Mouse (Mus musculus) midbrain, embryonic 16.5 days (tissue): ENCODE measurements around the gene Gm49393. TPM values are rescaled to one million over a fixed set of nuclear protein-coding genes. Genes with fewer than 3 reads are reported as not detected.

Experiments
- ATAC-seq: fragments of 200-750 bp; cut with Nextera tagmentation; 2 replicates; pipeline ENCODE4 v1.8.0; 2017; ENCODE audit warnings: moderate TSS enrichment
- H3K27ac ChIP-seq: fragments of 300-500 bp; sonication (generic); 2 replicates; pipeline ENCODE4 v1.5.1; 2014; ENCODE audit warnings: mild to moderate bottlenecking, low read length, mixed read lengths
- H3K27me3 ChIP-seq: fragments of 300-500 bp; sonication (generic); 2 replicates; pipeline ENCODE4 v1.6.1; 2014; ENCODE audit warnings: low read depth, low read length, mixed read lengths; ENCODE audit not compliant: control insufficient read depth, insufficient read depth
- H3K36me3 ChIP-seq: fragments of 300-500 bp; sonication (generic); 2 replicates; pipeline ENCODE4 v1.6.1; 2014; ENCODE audit warnings: mild to moderate bottlenecking, low read length, moderate library complexity, mixed read lengths; ENCODE audit not compliant: control insufficient read depth, insufficient read depth
- H3K4me1 ChIP-seq: fragments of 300-500 bp; sonication (generic); 2 replicates; pipeline ENCODE4 v1.6.1; 2014; ENCODE audit warnings: mild to moderate bottlenecking, low read length, mixed read lengths; ENCODE audit not compliant: control insufficient read depth, insufficient read depth
- H3K4me2 ChIP-seq: fragments of 300-500 bp; sonication (generic); 2 replicates; pipeline ENCODE4 v1.6.1; 2014; ENCODE audit warnings: mild to moderate bottlenecking, low read length, mixed read lengths
- H3K4me3 ChIP-seq: fragments of 300-500 bp; sonication (generic); 2 replicates; pipeline ENCODE4 v1.5.1; 2014; ENCODE audit warnings: low read depth, mild to moderate bottlenecking, low read length, moderate library complexity, mixed read lengths
- H3K9ac ChIP-seq: fragments of 300-500 bp; sonication (generic); 2 replicates; pipeline ENCODE4 v1.6.1; 2014; ENCODE audit warnings: low read depth, low read length, mixed read lengths
- H3K9me3 ChIP-seq: fragments of 300-500 bp; sonication (generic); replicated peaks from 2 replicates; pipeline ENCODE4 v1.6.1; 2014; ENCODE audit warnings: mild to moderate bottlenecking, low read length, mixed read lengths; ENCODE audit not compliant: control insufficient read depth, poor library complexity, severe bottlenecking
- WGBS: fragments of 180-500 bp; shearing (Covaris S2); extraction: QIAGEN DNeasy Blood & Tissue Kit; methylation state at CpG from one replicate; pipeline ENCODE4 v1.1.7; 2014; 5-methylcytosine and 5-hydroxymethylcytosine counted together
- polyA plus RNA-seq: library from polyadenylated mRNA; unstranded; fragments of >200 nt; fragmentation: Nextera tagmentation; extraction: Ambion mirVana; gene quantifications from 2 replicates; pipeline ENCODE4 v1.2.1, GENCODE M21; 2015

Gene Gm49393
- polyA plus RNA-seq, 1 experiment from 2014 or later = not detected

DNA sequence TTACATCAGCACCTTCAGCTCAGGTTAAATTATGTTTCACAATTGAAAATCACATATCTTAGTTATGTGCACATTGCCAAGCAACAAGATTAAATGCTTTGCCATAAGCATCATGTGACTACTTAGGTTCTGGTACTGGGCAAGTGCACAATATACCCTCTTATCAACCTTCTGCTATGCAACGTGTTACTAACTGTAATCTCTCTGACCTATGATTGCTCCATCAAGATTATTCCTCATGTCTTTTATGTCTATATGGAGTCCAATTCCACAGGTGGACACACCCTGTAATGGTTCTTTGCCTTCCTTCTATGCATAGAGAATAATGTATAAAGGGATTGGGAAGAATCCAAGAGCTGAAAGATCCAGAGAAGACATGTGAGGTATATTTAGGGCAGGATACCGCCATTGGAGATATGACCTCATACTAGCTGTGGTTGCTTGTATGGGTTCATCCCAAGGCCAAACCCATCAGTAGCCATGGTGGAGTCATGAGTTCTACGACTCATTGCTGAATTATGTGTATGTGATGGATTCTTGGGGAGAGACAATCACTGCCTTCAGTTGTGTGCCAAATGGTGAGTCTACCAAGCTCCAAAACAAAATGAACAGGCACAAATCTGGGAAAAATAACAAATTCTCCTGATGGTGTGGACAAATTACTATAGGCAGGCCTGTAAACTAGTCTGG is 114.8 kb downstream of the Gm49393 start:
- H3K4me2 ChIP-seq = no peak overlapping the region
- H3K36me3 ChIP-seq = no peaks in the 10 kb centered on the region
- no peak for ATAC-seq
- no peaks in the 10 kb centered on the region for H3K4me1 ChIP-seq
- no peaks in the 10 kb centered on the region for H3K9me3 ChIP-seq
- no peak overlapping the region for H3K4me3 ChIP-seq
- H3K27ac ChIP-seq = no peak overlapping the region
- H3K27me3 ChIP-seq = no peaks in the 10 kb centered on the region
- WGBS = 77% methylated on average over 3 of the region's 3 CpGs
- H3K9ac ChIP-seq = no peak overlapping the region

DNA sequence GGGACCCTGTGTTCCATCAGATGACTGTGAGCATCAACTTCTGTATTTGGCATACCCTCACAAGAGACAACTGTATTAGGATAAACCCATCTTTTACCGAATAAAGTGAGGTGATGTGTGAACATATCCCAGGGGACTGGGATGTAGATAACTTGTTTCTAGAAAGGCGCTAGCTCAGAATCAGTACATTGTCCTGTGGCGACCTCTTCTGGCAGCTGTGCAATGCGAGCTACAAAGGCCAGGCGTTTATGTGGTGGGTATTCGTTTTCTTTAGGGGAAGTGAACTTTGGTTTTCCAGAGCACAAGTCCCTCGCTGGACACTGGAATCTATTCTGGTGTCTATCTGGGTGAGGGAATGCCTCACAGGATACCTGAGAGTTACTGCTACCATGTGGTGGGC is 115.9 kb downstream of the Gm49393 start:
- H3K4me1 ChIP-seq = no peaks in the 10 kb centered on the region
- no peaks in the 10 kb centered on the region for H3K27me3 ChIP-seq
- no peaks in the 10 kb centered on the region for H3K36me3 ChIP-seq
- H3K9me3 ChIP-seq = no peaks in the 10 kb centered on the region
- no peak overlapping the region for H3K9ac ChIP-seq
- 14% methylated on average over 7 of the region's 7 CpGs for WGBS
- H3K4me3 ChIP-seq = no peak overlapping the region
- no peak overlapping the region for H3K4me2 ChIP-seq
- H3K27ac ChIP-seq = no peak overlapping the region
- ATAC-seq = no peak

DNA sequence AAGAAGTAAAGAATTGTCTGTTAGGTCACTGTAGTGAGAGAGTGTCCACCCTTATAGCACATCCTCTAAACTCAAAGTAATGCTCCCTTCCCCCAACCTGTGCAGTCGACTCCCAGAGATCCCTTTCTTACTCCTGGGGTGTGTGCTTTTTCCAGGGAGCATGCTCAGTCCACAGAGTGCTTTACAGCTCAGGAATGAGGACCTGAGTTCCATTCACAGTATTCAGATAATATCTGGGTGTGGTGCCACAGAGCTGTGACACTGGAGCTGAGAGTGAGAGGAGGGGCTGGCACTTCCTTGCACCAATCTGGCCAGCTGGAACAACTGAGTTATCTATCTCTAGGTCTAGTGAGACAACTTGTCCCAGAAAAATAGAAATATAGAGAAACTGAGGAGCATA is 121.7 kb downstream of the Gm49393 start:
- no peak overlapping the region for H3K4me2 ChIP-seq
- WGBS = 74% methylated on average over 1 of the region's 1 CpGs
- no peak overlapping the region for H3K4me3 ChIP-seq
- no peak overlapping the region for H3K27ac ChIP-seq
- no peak for ATAC-seq
- H3K9me3 ChIP-seq = no peaks in the 10 kb centered on the region
- no peaks in the 10 kb centered on the region for H3K4me1 ChIP-seq
- H3K9ac ChIP-seq = no peak overlapping the region
- no peaks in the 10 kb centered on the region for H3K27me3 ChIP-seq
- H3K36me3 ChIP-seq = no peaks in the 10 kb centered on the region

DNA sequence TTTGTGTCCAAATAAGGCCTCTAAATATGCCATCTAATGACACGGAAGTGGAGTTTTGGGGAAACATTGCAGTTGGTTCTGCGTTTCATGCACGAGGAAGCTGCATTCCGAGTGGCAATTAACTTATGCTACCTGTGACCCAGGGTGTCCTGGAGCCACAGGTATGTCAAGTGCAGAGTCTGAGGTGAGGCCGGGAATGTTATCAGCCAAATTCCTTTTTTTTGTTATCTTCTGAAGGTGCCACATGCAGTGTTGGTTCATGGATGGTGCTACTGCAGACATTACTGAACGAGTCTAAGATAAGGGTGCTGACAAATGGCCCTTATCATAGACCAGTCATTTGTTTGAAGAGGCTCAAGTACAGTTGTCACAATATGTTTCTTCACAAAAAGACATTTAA is 122.6 kb downstream of the Gm49393 start:
- H3K9ac ChIP-seq = no peak overlapping the region
- H3K36me3 ChIP-seq = no peaks in the 10 kb centered on the region
- H3K27ac ChIP-seq = no peak overlapping the region
- ATAC-seq = no peak
- 91% methylated on average over 6 of the region's 6 CpGs for WGBS
- no peak overlapping the region for H3K4me3 ChIP-seq
- no peaks in the 10 kb centered on the region for H3K4me1 ChIP-seq
- no peak overlapping the region for H3K4me2 ChIP-seq
- no peaks in the 10 kb centered on the region for H3K27me3 ChIP-seq
- H3K9me3 ChIP-seq = no peaks in the 10 kb centered on the region

DNA sequence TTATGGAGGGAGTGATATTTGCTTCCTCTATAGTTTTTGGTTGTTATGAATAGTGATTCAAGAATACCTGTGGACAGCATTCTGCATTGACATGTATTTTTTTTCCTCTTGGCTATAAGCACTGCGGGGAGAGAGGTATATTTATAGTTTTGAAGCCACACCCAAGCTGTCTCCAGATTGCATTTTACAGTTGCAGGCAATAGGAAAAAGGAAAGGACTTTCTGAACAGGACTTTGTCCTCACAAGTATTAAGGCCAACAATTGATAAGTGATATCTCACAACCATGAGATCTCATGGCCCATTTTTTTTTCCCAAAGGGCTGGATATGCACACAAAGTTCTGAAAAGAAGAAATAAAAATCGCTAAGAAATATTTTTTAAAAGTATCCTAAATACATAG is 125.7 kb downstream of the Gm49393 start:
- Histone ChIP-seq H3K9me3 (no peaks in the 10 kb centered on the region), H3K27ac (no peak overlapping the region), H3K36me3 (no peaks in the 10 kb centered on the region), H3K4me3 (no peak overlapping the region), H3K4me2 (no peak overlapping the region), H3K27me3 (no peaks in the 10 kb centered on the region), H3K4me1 (no peaks in the 10 kb centered on the region), H3K9ac (no peak overlapping the region)
- WGBS = 83% methylated on average over 2 of the region's 2 CpGs
- ATAC-seq = no peak

Other genes with a start within 250 kb of the Gm49393 start
- not detected in 2 replicates for gene BC051665, start 149.2 kb downstream of the Gm49393 start, polyA plus RNA-seq
- gene Ctsll3, start 132.7 kb downstream of the Gm49393 start, polyA plus RNA-seq = not detected in 2 replicates
- not detected in 2 replicates for gene 4930486L24Rik, start 71.1 kb downstream of the Gm49393 start, polyA plus RNA-seq
- gene Gm49392, start 38.7 kb downstream of the Gm49393 start, polyA plus RNA-seq = 0.14 TPM in 1 of 2 replicates, not detected in the other
- 1.6 and 2.2 TPM in 2 replicates for gene Ctla2b, start 38.1 kb downstream of the Gm49393 start, polyA plus RNA-seq
- not detected in 2 replicates for gene Tpbpb, start 30.7 kb downstream of the Gm49393 start, polyA plus RNA-seq
- 0.58 and 0.76 TPM in 2 replicates for gene Gm49391, start 981 bp upstream of the Gm49393 start, polyA plus RNA-seq
- 16.5 and 18.9 TPM in 2 replicates for gene Ctla2a, start 1.0 kb upstream of the Gm49393 start, polyA plus RNA-seq
- gene Tpbpa, start 6.4 kb upstream of the Gm49393 start, polyA plus RNA-seq = not detected in 2 replicates
- gene Ctsj, start 70.4 kb upstream of the Gm49393 start, polyA plus RNA-seq = not detected in 2 replicates
- not detected in 2 replicates for gene Ctsq, start 105.0 kb upstream of the Gm49393 start, polyA plus RNA-seq
- gene Ctsr, start 228.7 kb upstream of the Gm49393 start, polyA plus RNA-seq = not detected in 2 replicates